Mouse (Mus musculus): Measurements from ENCODE around the gene Slc43a3. TPM values are rescaled to one million over a fixed set of nuclear protein-coding genes. Genes with fewer than 3 reads are reported as not detected.

Slc43a3 gene
- 1 to 10 TPM; 3.2 to 5.3 TPM for total RNA-seq (2023)

GRCm38 (mm10) chr2:84936474-84937429 lies at the start of gene Slc43a3:
Slc43a3 (plus strand) TSS chr2:84936579.

GRCm38 (mm10) chr2:84980188-84980587 lies 43.8 kb downstream of the Slc43a3 start, which contains the start of gene Prg2:
Prg2 (plus strand) TSS chr2:84980461.

GRCm38 (mm10) chr2:84987930-84988329 lies 51.6 kb downstream of the Slc43a3 start, which contains the start of gene Prg3:
Prg3 (plus strand) TSS chr2:84988215.

Other genes with a start within 250 kb of the Slc43a3 start
- 10 to 100 TPM; 53.5 to 55.2 TPM for gene Zdhhc5, start 221.4 kb upstream of the Slc43a3 start, total RNA-seq (2023)
- 10 to 100 TPM; 26.6 to 32.2 TPM for gene Clp1, start 209.2 kb upstream of the Slc43a3 start, total RNA-seq (2023)
- under 1 TPM in 1 of 2 experiments, not detected in 1; 0.74 TPM for gene Ypel4, start 202.5 kb upstream of the Slc43a3 start, total RNA-seq (2023)
- not detected for gene Gm19426, start 192.9 kb upstream of the Slc43a3 start, total RNA-seq (2023)
- gene Serping1, start 161.1 kb upstream of the Slc43a3 start, total RNA-seq (2023) = under 1 TPM in 1 of 2 experiments, not detected in 1; 0.33 TPM
- gene Ube2l6, start 137.8 kb upstream of the Slc43a3 start, total RNA-seq (2023) = 1 to 10 TPM; 3.6 to 3.9 TPM
- gene Smtnl1, start 113.9 kb upstream of the Slc43a3 start, total RNA-seq (2023) = not detected
- 10 to 100 TPM in 1 of 2 experiments, 1 to 10 TPM in 1; 8.7 to 16.9 TPM for gene Timm10, start 109.6 kb upstream of the Slc43a3 start, total RNA-seq (2023)
- 1 to 10 TPM; 1.3 to 1.4 TPM for gene Slc43a1, start 97.7 kb upstream of the Slc43a3 start, total RNA-seq (2023)
- gene Rtn4rl2, start 49.9 kb upstream of the Slc43a3 start, total RNA-seq (2023) = not detected
- not detected for gene Prg2, start 43.9 kb downstream of the Slc43a3 start, total RNA-seq (2023)
- gene Prg3, start 51.6 kb downstream of the Slc43a3 start, total RNA-seq (2023) = not detected
- 100 to 1,000 TPM; 156 to 181 TPM for gene Ssrp1, start 100.7 kb downstream of the Slc43a3 start, total RNA-seq (2023)
- under 1 TPM in 1 of 2 experiments, not detected in 1; 0.96 TPM for gene P2rx3, start 100.9 kb downstream of the Slc43a3 start, total RNA-seq (2023)
- gene Tnks1bp1, start 111.4 kb downstream of the Slc43a3 start, total RNA-seq (2023) = 10 to 100 TPM; 25.3 to 30.9 TPM
- not detected for gene Aplnr, start 199.6 kb downstream of the Slc43a3 start, total RNA-seq (2023)

All from T-cell, adult 66 days (primary cell).